Mouse (Mus musculus): ENCODE measurements around the gene Hist1h2ac. TPM values are rescaled to one million over a fixed set of nuclear protein-coding genes. Genes with fewer than 3 reads are reported as not detected.
"Not testable (repeated sequence)": the region's sequence is repeated elsewhere in the genome, so short reads cannot be mapped to it uniquely, and the experiment has no call there.

Hist1h2ac gene
- total and polyA plus RNA-seq, 3 experiments, result 0.57 to 1.6 (median 1.3) TPM

GRCm38 (mm10) chr13:23706771-23707170 is 23.0 kb upstream of the Hist1h2ac start:
- intact Hi-C loops (cut with DNase I), result no loop called here
- Histone ChIP-seq H3K4me3 (no peak overlapping the region), H3K79me2 (replicated peaks; ENCODE audit: control insufficient read depth, insufficient read depth, low read length) (no peaks in the 10 kb centered on the region), H3K27ac (no peak overlapping the region), H3K36me3 (ENCODE audit: control insufficient read depth, insufficient read depth, low read length) (no peaks in the 10 kb centered on the region; the same call in 1 of the 2 replicates), H3K27me3 (ENCODE audit: control insufficient read depth, insufficient read depth, low read length) (no peaks in the 10 kb centered on the region), H3K4me1 (ENCODE audit: control insufficient read depth, insufficient read depth, low read length) (peaks cover 2% of the 10 kb centered on the region), H3K9ac (ENCODE audit: low read depth, low read length) (no peak overlapping the region)
- TF ChIP-seq EP300 (IDR thresholded peaks at IDR 0.05; ENCODE audit: insufficient read depth, low read depth, low read length), result no peak
- TF ChIP-seq CTCF (IDR thresholded peaks at IDR 0.05), result no peak
- TF ChIP-seq POLR2A (IDR thresholded peaks at IDR 0.05; ENCODE audit: insufficient read depth, low read depth, low read length), result no peak
- peak in 1 of 2 experiments; percentile 2 for DNase-seq
- 95% methylated on average over 12 of the region's 12 CpGs for WGBS

GRCm38 (mm10) chr13:23705751-23706356 is 22.1 kb upstream of the Hist1h2ac start:
- H3K36me3 ChIP-seq (ENCODE audit: control insufficient read depth, insufficient read depth, low read length), result no peaks in the 10 kb centered on the region; the same call in 1 of the 2 replicates
- no peak overlapping the region for H3K4me3 ChIP-seq

GRCm38 (mm10) chr13:23702801-23703200 is 19.1 kb upstream of the Hist1h2ac start:
- DNase-seq; H3K79me2 ChIP-seq (replicated peaks; ENCODE audit: control insufficient read depth, insufficient read depth, low read length); H3K27me3 ChIP-seq (ENCODE audit: control insufficient read depth, insufficient read depth, low read length); H3K4me1 ChIP-seq (ENCODE audit: control insufficient read depth, insufficient read depth, low read length); H3K9ac ChIP-seq (ENCODE audit: low read depth, low read length); H3K36me3 ChIP-seq (ENCODE audit: control insufficient read depth, insufficient read depth, low read length); H3K27ac ChIP-seq; H3K4me3 ChIP-seq; intact Hi-C loops (cut with DNase I): not testable (repeated sequence)
- WGBS, result 55% methylated on average over 2 of the region's 2 CpGs

More at GRCm38 (mm10) chr13:23705751-23706356, 22.1 kb upstream of the Hist1h2ac start:
- Histone ChIP-seq H3K9ac (ENCODE audit: low read depth, low read length) (no peak overlapping the region), H3K4me1 (ENCODE audit: control insufficient read depth, insufficient read depth, low read length) (peaks cover 3% of the 10 kb centered on the region), H3K79me2 (replicated peaks; ENCODE audit: control insufficient read depth, insufficient read depth, low read length) (no peaks in the 10 kb centered on the region), H3K27ac (no peak overlapping the region), H3K27me3 (ENCODE audit: control insufficient read depth, insufficient read depth, low read length) (no peaks in the 10 kb centered on the region)
- intact Hi-C loops (cut with DNase I), result no loop called here
- DNase-seq, result no peak
- TF ChIP-seq CTCF (IDR thresholded peaks at IDR 0.05) (no peak), EP300 (IDR thresholded peaks at IDR 0.05; ENCODE audit: insufficient read depth, low read depth, low read length) (no peak), POLR2A (IDR thresholded peaks at IDR 0.05; ENCODE audit: insufficient read depth, low read depth, low read length) (no peak)
- WGBS, result 88% methylated on average over 7 of the region's 7 CpGs

- intact Hi-C loops (cut with DNase I), result no loop called here
- 74% methylated on average over 4 of the region's 4 CpGs for WGBS
- no peak for DNase-seq
- H3K4me1 ChIP-seq (ENCODE audit: control insufficient read depth, insufficient read depth, low read length), result peaks cover 2% of the 10 kb centered on the region; the same call in 1 of the 2 replicates
- no peak for TF ChIP-seq POLR2A (IDR thresholded peaks at IDR 0.05; ENCODE audit: insufficient read depth, low read depth, low read length)
- TF ChIP-seq EP300 (IDR thresholded peaks at IDR 0.05; ENCODE audit: insufficient read depth, low read depth, low read length), result no peak
- no peak for TF ChIP-seq CTCF (IDR thresholded peaks at IDR 0.05)
- no peak overlapping the region for H3K9ac ChIP-seq (ENCODE audit: low read depth, low read length)
- no peak overlapping the region for H3K27ac ChIP-seq
- H3K4me3 ChIP-seq, result no peak overlapping the region
- H3K27me3 ChIP-seq (ENCODE audit: control insufficient read depth, insufficient read depth, low read length), result no peaks in the 10 kb centered on the region
- H3K36me3 ChIP-seq (ENCODE audit: control insufficient read depth, insufficient read depth, low read length), result no peaks in the 10 kb centered on the region; the same call in 1 of the 2 replicates
- H3K79me2 ChIP-seq (replicated peaks; ENCODE audit: control insufficient read depth, insufficient read depth, low read length), result no peaks in the 10 kb centered on the region
Measured at GRCm38 (mm10) chr13:23702220-23702619, 18.5 kb upstream of the Hist1h2ac start.

- Histone ChIP-seq H3K4me3 (no peak overlapping the region), H3K4me1 (ENCODE audit: control insufficient read depth, insufficient read depth, low read length) (peaks cover 2% of the 10 kb centered on the region; the same call in 1 of the 2 replicates), H3K27ac (no peak overlapping the region), H3K9ac (ENCODE audit: low read depth, low read length) (no peak overlapping the region), H3K79me2 (replicated peaks; ENCODE audit: control insufficient read depth, insufficient read depth, low read length) (no peaks in the 10 kb centered on the region), H3K36me3 (ENCODE audit: control insufficient read depth, insufficient read depth, low read length) (no peaks in the 10 kb centered on the region; the same call in 1 of the 2 replicates), H3K27me3 (ENCODE audit: control insufficient read depth, insufficient read depth, low read length) (no peaks in the 10 kb centered on the region)
- no peak for TF ChIP-seq POLR2A (IDR thresholded peaks at IDR 0.05; ENCODE audit: insufficient read depth, low read depth, low read length)
- 0 out of 2 replicates have a peak, but pooled peaks have one; percentile 52 for TF ChIP-seq EP300 (IDR thresholded peaks at IDR 0.05; ENCODE audit: insufficient read depth, low read depth, low read length)
- TF ChIP-seq CTCF (IDR thresholded peaks at IDR 0.05), result peak; percentile 96
- 10% methylated on average over 8 of the region's 8 CpGs for WGBS
- peak; percentile 67 to 76 for DNase-seq
- intact Hi-C loops (cut with DNase I), result loop anchor here (1.0 kb wide), 1 partner anchor 31 kb away; no protein-coding TSS in a partner anchor
Measured at GRCm38 (mm10) chr13:23700786-23701520, 17.2 kb upstream of the Hist1h2ac start.

- TF ChIP-seq CTCF (IDR thresholded peaks at IDR 0.05), result peak; percentile 26
- TF ChIP-seq EP300 (IDR thresholded peaks at IDR 0.05; ENCODE audit: insufficient read depth, low read depth, low read length), result no peak
- TF ChIP-seq POLR2A (IDR thresholded peaks at IDR 0.05; ENCODE audit: insufficient read depth, low read depth, low read length), result no peak
- H3K9ac ChIP-seq (ENCODE audit: low read depth, low read length), result no peak overlapping the region
- DNase-seq, result no peak
- H3K4me3 ChIP-seq, result no peak overlapping the region
- no peaks in the 10 kb centered on the region for H3K36me3 ChIP-seq (ENCODE audit: control insufficient read depth, insufficient read depth, low read length)
- no peak overlapping the region for H3K27ac ChIP-seq
- intact Hi-C loops (cut with DNase I), result loop anchor here (2.0 to 10.0 kb wide), 4 partner anchors 15 to 1985 kb away; partner anchors contain the start of genes Hist1h2ah, Hist1h2ai, Hist1h2bc and Hist1h2bk
- H3K4me1 ChIP-seq (ENCODE audit: control insufficient read depth, insufficient read depth, low read length), result peaks cover 2% of the 10 kb centered on the region; the same call in 1 of the 2 replicates
- 67% methylated on average over 3 of the region's 3 CpGs for WGBS
- H3K27me3 ChIP-seq (ENCODE audit: control insufficient read depth, insufficient read depth, low read length), result no peaks in the 10 kb centered on the region
- no peaks in the 10 kb centered on the region for H3K79me2 ChIP-seq (replicated peaks; ENCODE audit: control insufficient read depth, insufficient read depth, low read length)
Measured at GRCm38 (mm10) chr13:23699767-23700166, 16.0 kb upstream of the Hist1h2ac start.

All from heart, adult 2 months (tissue).